Mouse (Mus musculus) heart, embryonic 13.5 days (tissue): Measurements from ENCODE around the gene Gjc2. TPM values are rescaled to one million over a fixed set of nuclear protein-coding genes. Genes with fewer than 3 reads are reported as not detected.

ENCODE experiments used
- ATAC-seq: fragments of 200-750 bp; cut with Nextera tagmentation; 2 replicates; pipeline ENCODE4 v1.8.0; 2017; ENCODE audit warnings: moderate TSS enrichment; ENCODE audit not compliant: insufficient number of reproducible peaks, low FRiP score, low TSS enrichment; ENCODE audit errors: extremely low read depth
- H3K27ac ChIP-seq: fragments of 300-500 bp; sonication (generic); replicated peaks from 2 replicates; pipeline ENCODE4 v1.5.1; 2015; ENCODE audit warnings: moderate library complexity, mild to moderate bottlenecking, inconsistent platforms
- H3K27me3 ChIP-seq: fragments of 300-500 bp; sonication (generic); replicated peaks from 2 replicates; pipeline ENCODE4 v1.6.1; 2015; ENCODE audit warnings: mild to moderate bottlenecking, inconsistent platforms
- H3K36me3 ChIP-seq: fragments of 300-500 bp; sonication (generic); 2 replicates; pipeline ENCODE4 v1.6.1; 2015; ENCODE audit warnings: mild to moderate bottlenecking, inconsistent platforms
- H3K4me1 ChIP-seq: fragments of 300-500 bp; sonication (generic); 2 replicates; pipeline ENCODE4 v1.6.1; 2015; ENCODE audit warnings: inconsistent platforms
- H3K4me2 ChIP-seq: fragments of 300-500 bp; sonication (generic); 2 replicates; pipeline ENCODE4 v1.6.1; 2015; ENCODE audit warnings: inconsistent platforms, mild to moderate bottlenecking, moderate library complexity
- H3K4me3 ChIP-seq: fragments of 300-500 bp; sonication (generic); 2 replicates; pipeline ENCODE4 v1.5.1; 2015; ENCODE audit warnings: moderate library complexity, mild to moderate bottlenecking, inconsistent platforms
- H3K9ac ChIP-seq: fragments of 300-500 bp; sonication (generic); 2 replicates; pipeline ENCODE4 v1.6.1; 2015; ENCODE audit warnings: inconsistent platforms, mild to moderate bottlenecking, moderate library complexity
- H3K9me3 ChIP-seq: fragments of 300-500 bp; sonication (generic); 2 replicates; pipeline ENCODE4 v1.6.1; 2016; ENCODE audit warnings: inconsistent platforms
- WGBS: fragments of 180-500 bp; shearing (Covaris S2); methylation state at CpG from one replicate; pipeline ENCODE4 v1.1.7; 2015; ENCODE audit warnings: mixed read lengths; 5-methylcytosine and 5-hydroxymethylcytosine counted together
- polyA plus RNA-seq: library from polyadenylated mRNA; unstranded; fragments of >200 nt; fragmentation: Nextera tagmentation; extraction: Ambion mirVana; gene quantifications from 2 replicates; pipeline ENCODE4 v1.2.1, GENCODE M21; 2015

The Gjc2 gene
- polyA plus RNA-seq, 1 experiment from 2014 or later: 0.28 TPM

DNA sequence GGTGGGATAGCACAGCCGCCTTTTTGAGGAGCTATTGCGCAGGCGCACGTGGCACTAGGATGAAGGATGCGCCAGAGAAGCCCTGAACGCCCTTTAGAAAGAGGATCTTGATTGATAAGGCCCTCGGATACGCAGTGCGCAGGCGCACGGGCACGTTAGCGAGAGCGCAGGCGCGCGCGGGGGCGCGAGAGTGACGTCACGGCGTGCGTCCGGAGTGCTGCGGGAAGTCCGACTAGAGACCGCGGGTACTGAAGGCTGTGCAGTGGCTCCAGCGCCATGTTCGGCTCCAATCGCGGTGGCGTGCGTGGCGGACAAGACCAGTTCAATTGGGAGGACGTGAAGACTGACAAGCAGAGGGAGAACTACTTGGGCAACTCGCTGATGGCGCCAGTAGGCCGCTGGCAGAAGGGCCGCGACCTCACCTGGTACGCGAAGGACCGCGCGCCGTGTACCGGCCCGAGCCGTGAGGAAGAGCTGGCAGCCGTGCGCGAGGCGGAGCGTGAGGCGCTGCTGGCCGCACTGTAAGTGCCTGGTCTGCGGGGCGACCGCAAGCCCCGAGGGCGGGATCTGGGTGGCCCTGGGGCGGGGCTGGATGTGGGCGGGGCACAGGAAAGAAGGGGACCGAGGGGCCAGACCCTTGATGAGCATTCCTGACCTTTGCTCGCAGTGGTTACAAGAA is 25.3 kb upstream of the Gjc2 start, which contains the start of gene 2310033P09Rik:
Gene 2310033P09Rik (plus strand): TSS at position 169 of the 679 bp plus-strand sequence.
- Histone ChIP-seq H3K27me3 (no peaks in the 10 kb centered on the region), H3K4me3 (peak within 1 kb of the TSS; percentile 95), H3K4me2 (peak within 1 kb of the TSS; percentile 90), H3K36me3 (peaks cover 80% of the 10 kb centered on the region), H3K9me3 (no peaks in the 10 kb centered on the region), H3K4me1 (peaks cover 34% of the 10 kb centered on the region), H3K27ac (peak within 1 kb of the TSS; percentile 94), H3K9ac (peak within 1 kb of the TSS; percentile 95)
- under 1% methylated on average over 67 of the region's 67 CpGs for WGBS
- peak; percentile 80 for ATAC-seq

DNA sequence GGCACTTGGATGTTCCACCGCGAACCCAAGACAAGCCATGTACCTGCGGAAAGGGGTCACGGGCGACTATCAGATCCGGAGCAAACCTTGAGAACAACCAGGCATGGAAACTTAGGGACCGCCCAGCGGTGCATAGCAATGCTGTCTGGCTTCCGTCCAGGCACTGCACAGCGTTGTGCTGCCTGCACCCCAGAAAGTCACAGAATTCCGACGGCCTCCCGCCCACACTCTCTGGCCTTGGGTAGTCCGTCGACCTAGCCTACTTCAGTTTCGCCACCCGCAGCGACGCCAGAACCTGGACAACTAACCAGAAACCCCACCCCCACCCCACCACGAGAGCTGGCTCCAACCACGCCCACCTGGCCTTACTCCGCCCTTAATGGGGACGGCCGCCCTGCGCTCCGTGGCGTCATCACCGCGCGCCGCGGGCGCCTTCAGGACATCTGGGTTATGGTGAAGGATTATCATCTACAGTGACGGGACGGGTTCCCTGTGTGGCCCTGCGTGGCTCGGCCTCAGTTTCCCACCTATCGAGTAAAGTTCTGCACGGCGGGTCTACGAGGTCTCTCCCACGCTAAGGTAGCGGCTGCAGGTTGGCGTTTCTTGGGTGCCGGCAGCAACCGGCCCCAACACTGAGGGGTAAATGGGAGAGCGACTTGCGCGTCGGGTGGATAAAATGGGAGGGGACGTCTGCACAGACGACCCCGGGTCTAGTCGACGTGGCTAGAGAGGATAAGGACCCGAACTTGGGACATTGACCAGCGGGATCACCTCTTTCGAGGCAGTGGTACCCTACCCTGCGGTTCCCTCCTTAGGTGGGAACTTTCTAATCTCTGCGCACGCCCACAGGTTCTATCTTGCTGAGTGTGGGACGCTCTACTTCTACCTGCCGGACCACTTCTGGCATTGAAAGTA is 19.3 kb upstream of the Gjc2 start, which contains the start of gene Mrpl55:
Gene Mrpl55 (plus strand): TSS at position 406 of the 915 bp plus-strand sequence.
- WGBS: under 1% methylated on average over 63 of the region's 63 CpGs
- H3K27ac ChIP-seq: peak within 1 kb of the TSS; percentile 83
- peaks cover 16% of the 10 kb centered on the region for H3K4me1 ChIP-seq
- H3K9ac ChIP-seq: peak within 1 kb of the TSS; percentile 93
- no peaks in the 10 kb centered on the region for H3K27me3 ChIP-seq
- H3K9me3 ChIP-seq: no peaks in the 10 kb centered on the region
- peak within 1 kb of the TSS; percentile 79 for H3K4me2 ChIP-seq
- ATAC-seq: peak; percentile 87
- peak within 1 kb of the TSS; percentile 94 for H3K4me3 ChIP-seq
- H3K36me3 ChIP-seq: peaks cover 53% of the 10 kb centered on the region

DNA sequence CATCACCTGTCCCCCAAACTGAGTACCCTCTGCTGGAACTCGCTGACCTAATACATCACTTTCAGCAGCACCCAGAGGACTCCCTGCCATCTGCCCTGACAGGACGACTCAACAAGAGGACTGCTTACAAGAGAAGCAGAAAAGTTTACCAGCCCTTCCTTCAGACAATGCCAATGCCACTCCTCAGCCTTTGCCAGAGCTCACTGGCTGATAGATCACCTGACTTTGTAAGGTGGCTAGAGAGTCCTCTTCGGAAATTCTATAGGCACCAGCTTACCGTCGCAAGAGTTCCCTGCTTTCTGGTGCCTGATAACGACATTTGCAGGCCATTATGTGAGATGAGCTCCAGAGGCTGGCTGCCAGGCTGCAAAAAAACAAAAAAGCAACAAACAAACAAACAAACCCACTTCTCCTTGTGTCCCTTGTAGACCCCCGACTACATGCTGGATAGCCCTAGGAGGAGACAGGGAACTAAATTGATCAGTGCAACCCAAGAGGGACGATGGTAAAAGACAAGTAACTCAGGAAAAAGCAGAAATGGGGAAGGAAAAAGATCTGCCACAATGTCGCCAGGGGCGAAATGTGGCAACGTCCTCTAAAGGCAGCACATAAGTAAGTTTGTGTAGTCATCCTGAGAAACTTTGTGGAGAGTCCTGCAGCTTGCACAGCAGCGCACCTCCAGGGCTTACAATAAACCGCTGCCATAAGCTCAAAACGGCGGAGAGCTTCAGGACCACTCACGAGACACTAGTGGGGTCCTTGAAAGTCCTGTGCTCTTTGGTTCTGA is 18.4 kb upstream of the Gjc2 start:
- Histone ChIP-seq H3K4me3 (peak overlapping the region; percentile 94), H3K36me3 (peaks cover 43% of the 10 kb centered on the region), H3K9ac (peak overlapping the region; percentile 93), H3K9me3 (no peaks in the 10 kb centered on the region), H3K27me3 (no peaks in the 10 kb centered on the region), H3K4me1 (peaks cover 16% of the 10 kb centered on the region), H3K4me2 (peak overlapping the region; percentile 79), H3K27ac (peak overlapping the region; percentile 83)
- no peak for ATAC-seq
- 30% methylated on average over 16 of the region's 16 CpGs for WGBS

DNA sequence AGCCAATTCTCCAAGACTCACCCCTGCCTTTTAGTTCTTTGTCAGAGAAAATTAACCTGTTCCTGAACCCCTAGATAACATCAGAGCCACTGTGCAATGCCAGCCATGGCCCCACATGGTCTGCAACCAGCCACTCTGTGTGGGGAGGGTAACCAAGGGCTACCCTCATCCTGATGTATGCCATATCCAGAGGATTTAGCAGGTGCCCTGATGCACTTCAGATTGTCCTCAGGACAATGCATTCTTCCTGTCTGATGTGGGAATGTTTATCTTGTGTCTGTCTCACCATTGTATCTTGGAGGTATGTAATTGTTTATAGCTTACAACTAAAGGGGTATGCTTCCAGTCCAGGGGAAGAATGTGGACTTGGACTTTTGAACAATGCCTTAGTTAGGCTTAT is 13.2 kb upstream of the Gjc2 start:
- H3K9ac ChIP-seq: no peak overlapping the region
- no peaks in the 10 kb centered on the region for H3K9me3 ChIP-seq
- peaks cover 9% of the 10 kb centered on the region for H3K4me1 ChIP-seq
- no peak overlapping the region for H3K27ac ChIP-seq
- H3K4me2 ChIP-seq: no peak overlapping the region
- ATAC-seq: no peak
- no peaks in the 10 kb centered on the region for H3K27me3 ChIP-seq
- H3K36me3 ChIP-seq: peaks cover 17% of the 10 kb centered on the region
- H3K4me3 ChIP-seq: no peak overlapping the region

DNA sequence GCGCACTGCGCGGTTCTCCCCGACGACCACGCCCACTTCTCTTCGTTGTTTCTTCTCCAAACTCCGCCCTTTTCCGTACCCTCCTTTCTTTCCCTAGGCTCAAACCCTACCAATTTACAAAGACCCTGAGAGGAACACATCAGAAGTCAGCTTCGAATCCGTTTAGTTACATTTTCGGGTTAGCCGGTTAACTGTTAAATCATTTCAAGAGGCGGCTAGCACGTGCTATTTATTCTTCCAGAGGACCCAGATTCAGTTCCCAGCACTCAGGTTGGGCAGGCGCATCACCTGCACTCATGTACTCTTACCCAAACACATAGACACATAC is 9.0 kb upstream of the Gjc2 start, which contains the start of gene Guk1:
Gene Guk1 (minus strand): TSS at position 154 of the 328 bp plus-strand sequence.
- peak within 1 kb of the TSS; percentile 87 for H3K4me2 ChIP-seq
- H3K4me1 ChIP-seq: peaks cover 18% of the 10 kb centered on the region

DNA sequence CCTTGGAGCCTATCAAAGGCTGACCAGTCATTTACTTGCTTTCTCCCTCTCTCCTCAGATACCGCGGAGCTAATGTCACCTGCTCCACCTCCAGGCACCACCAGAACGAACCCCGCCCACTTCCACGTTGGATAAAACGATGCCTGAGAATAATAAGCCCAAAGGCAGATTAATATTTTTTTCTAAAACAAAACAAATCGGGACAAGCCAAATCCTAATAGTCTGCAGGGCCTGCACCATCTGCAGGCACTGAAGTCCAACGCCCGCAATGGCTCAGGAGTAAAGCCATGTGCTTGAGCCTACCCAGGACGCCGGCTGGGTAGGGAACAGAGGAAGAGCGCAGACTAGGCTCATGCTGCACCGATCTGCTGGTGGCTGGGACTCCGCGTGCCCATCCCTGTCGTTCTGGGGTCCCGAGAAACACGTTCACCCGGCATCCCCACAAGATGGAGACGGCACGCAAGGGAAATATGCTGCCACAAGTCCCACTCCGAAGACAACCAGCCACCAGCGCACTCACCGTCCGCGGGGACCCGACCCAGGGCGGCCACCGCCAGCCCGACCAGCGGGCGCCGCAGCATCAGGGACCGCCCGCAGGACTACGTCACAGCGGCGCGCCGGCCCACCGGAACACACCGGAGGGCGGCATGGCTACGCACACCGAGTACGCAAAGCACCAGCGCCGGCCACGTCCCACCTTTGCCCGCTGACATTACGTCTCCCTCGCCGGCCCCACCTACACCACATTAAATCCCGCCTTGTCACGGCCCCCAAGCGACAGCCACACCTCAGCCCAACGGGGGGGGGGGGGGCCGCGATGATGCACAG is 8.4 kb upstream of the Gjc2 start:
- peak; percentile 94 for ATAC-seq
- Histone ChIP-seq H3K4me2 (peak overlapping the region; percentile 87), H3K27ac (peak overlapping the region; percentile 93), H3K27me3 (no peaks in the 10 kb centered on the region), H3K9ac (peak overlapping the region; percentile 88), H3K4me1 (peaks cover 18% of the 10 kb centered on the region), H3K36me3 (peaks cover 4% of the 10 kb centered on the region), H3K9me3 (no peaks in the 10 kb centered on the region), H3K4me3 (peak overlapping the region; percentile 76)
- WGBS: under 1% methylated on average over 56 of the region's 59 CpGs

More for the DNA sequence above, 9.0 kb upstream of the Gjc2 start, which contains the start of gene Guk1:
- ATAC-seq: no peak
- Histone ChIP-seq H3K4me3 (peak within 1 kb of the TSS; percentile 76), H3K9me3 (no peaks in the 10 kb centered on the region), H3K27ac (peak within 1 kb of the TSS; percentile 93), H3K36me3 (no peaks in the 10 kb centered on the region), H3K9ac (peak within 1 kb of the TSS; percentile 88), H3K27me3 (no peaks in the 10 kb centered on the region)
- WGBS: 6% methylated on average over 16 of the region's 16 CpGs

DNA sequence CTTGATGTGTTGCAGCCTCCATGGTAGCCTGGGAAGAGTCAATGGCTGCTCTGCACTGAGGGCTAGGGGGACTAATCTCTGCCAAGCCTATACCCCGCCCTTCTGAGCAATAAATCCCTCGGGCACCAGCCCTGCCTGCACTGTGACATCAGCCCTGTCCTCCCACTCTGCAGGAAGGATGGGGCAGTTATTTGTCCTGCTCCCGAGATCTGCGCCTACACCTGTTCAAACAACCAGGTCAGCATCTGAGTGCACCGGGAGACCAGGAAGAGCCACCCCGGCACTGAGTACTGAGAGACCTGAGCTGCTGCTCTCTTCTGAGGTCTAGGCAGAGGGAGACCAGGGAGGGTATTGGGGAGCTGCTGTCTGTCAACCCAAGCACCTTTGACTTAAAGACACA is 4.7 kb upstream of the Gjc2 start:
- no peak overlapping the region for H3K27ac ChIP-seq
- WGBS: 80% methylated on average over 6 of the region's 6 CpGs
- H3K9ac ChIP-seq: no peak overlapping the region
- peaks cover 30% of the 10 kb centered on the region for H3K36me3 ChIP-seq
- H3K27me3 ChIP-seq: no peaks in the 10 kb centered on the region
- no peaks in the 10 kb centered on the region for H3K9me3 ChIP-seq
- no peak for ATAC-seq
- H3K4me2 ChIP-seq: no peak overlapping the region
- H3K4me3 ChIP-seq: no peak overlapping the region
- peaks cover 28% of the 10 kb centered on the region for H3K4me1 ChIP-seq

DNA sequence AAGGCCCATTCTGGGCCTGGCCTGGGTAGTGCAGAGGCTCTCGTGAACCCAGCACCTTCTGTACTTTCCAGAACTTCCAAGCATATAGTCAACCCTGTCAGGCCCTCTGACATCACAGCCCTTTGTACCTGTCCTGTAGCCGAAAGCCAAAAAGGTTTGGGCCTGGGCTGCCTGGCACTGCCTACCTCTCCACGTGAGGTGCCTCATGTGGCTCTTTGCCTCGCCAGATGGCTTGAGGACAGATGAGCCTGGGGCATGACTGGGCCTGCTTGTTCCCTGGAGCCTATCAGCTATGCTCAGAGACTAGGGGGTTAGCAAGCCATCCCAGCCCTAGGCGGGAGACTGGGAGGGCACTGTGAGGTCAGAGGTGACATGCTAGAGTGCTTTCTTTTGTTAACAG is 2.5 kb upstream of the Gjc2 start:
- WGBS: 77% methylated on average over 5 of the region's 5 CpGs
- Histone ChIP-seq H3K9me3 (no peaks in the 10 kb centered on the region), H3K36me3 (peaks cover 33% of the 10 kb centered on the region), H3K4me3 (no peak overlapping the region), H3K4me2 (no peak overlapping the region), H3K27ac (no peak overlapping the region), H3K27me3 (no peaks in the 10 kb centered on the region), H3K9ac (no peak overlapping the region), H3K4me1 (peaks cover 25% of the 10 kb centered on the region)
- ATAC-seq: no peak

DNA sequence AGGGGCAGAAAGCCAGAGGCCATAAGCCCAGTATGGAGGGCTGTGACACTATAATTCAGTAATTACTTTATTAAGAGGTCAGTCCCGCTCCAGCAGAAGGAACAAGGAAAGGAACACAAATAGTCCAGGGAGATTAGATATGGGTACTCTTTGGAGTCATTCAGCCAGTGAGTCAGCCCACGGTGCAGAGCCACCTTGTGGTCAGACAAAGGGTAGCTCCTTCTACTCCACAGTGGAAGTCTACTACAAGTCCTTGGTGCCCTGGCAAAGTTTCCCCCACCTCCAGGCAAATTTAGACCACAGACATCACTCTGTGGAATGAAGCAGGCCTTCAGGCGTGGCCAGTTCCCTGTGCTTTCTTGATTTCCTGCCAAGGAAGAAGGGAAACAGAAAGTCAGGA is 808 bp upstream of the Gjc2 start:
- WGBS: 6% methylated on average over 3 of the region's 3 CpGs
- peaks cover 14% of the 10 kb centered on the region for H3K27me3 ChIP-seq
- H3K4me3 ChIP-seq: no peak overlapping the region
- no peaks in the 10 kb centered on the region for H3K9me3 ChIP-seq
- 0 out of 2 replicates have a peak overlapping the region, but pooled peaks have one; percentile 33 for H3K9ac ChIP-seq
- ATAC-seq: no peak
- 0 out of 2 replicates have a peak overlapping the region, but pooled peaks have one; percentile 4 for H3K4me2 ChIP-seq
- peak overlapping the region; percentile 46 for H3K27ac ChIP-seq
- H3K36me3 ChIP-seq: peaks cover 33% of the 10 kb centered on the region
- H3K4me1 ChIP-seq: peaks cover 25% of the 10 kb centered on the region

DNA sequence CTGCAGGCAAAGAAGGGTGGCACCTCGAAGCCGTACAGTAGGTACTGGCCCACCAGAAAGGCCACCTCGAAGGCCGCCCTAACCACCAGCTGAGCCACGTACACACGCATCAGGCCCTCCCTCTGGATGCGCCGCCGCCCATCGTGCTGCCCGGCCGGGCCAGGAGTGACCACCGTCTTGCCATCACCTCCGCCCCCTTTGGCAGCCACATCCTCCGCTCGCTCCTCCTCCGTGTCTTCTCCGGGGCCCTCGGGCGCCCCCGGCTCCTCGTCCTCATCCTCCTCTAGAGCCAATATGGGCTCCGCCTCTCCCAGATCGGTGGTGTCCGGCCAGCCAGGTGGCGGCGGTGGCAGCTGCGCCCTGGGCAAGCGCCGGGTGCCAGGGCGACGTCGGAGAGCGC is 6.1 kb downstream of the Gjc2 start:
- H3K4me1 ChIP-seq: peaks cover 25% of the 10 kb centered on the region

More for the DNA sequence above, 6.1 kb downstream of the Gjc2 start:
- Histone ChIP-seq H3K4me2 (peak overlapping the region; percentile 65), H3K36me3 (no peaks in the 10 kb centered on the region), H3K27me3 (peaks cover 83% of the 10 kb centered on the region), H3K4me3 (peak overlapping the region; percentile 45), H3K27ac (no peak overlapping the region), H3K9me3 (no peaks in the 10 kb centered on the region), H3K9ac (peak overlapping the region; percentile 63)
- ATAC-seq: no peak
- WGBS: 5% methylated on average over 34 of the region's 34 CpGs
